Mouse (Mus musculus): Measurements from ENCODE around the gene Prr12. TPM values are rescaled to one million over a fixed set of nuclear protein-coding genes. Genes with fewer than 3 reads are reported as not detected.

Prr12 gene
- polyA plus RNA-seq, 1 experiment from 2014 or later = 7.1 TPM

DNA sequence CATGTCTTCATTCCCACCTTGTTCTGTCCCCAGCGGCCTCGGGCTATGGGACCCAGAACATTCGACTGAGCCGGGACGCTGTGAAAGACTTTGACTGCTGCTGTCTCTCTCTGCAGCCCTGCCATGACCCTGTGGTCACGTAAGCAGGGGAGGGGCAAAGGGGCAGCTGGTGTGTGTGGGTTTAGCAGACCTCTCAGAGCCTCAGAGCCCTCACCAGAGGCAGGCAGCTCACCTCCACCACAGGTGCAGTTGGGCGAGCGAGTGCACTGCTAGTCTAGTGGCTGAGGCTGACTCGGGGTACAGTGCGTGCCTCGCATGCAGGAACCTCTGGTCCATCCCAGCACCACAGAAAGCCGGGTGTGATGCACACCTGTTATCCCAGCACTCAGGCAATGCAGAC lies 21.3 kb upstream of the Prr12 start:
- H3K4me3 ChIP-seq (replicated peaks) = no peak overlapping the region

DNA sequence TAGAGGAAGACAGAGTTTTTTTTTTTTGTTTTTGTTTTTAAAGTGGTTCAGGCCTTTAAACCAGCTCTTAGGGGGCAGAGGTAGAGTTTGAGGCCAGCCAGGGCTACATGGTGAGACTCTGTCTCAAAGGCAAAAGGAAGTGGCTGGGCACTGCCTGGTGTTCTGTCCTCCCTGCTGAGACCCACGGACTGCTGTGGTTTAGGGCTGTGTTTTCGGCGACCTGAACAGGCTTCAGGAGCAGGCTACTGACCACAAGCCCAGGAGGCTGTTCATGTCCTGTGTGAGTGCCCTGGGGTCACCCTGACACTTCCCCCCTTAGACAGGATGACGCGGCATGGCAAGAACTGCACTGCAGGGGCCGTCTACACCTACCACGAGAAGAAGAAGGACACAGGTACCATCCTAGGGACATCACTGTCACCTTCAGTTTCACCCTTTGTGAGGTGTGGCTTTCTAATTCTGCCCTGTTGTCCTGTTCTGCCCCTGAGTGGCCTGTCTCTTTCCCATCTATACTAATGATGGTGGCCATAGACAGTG lies 20.6 kb upstream of the Prr12 start:
- Histone ChIP-seq H3K9me3 (no peaks in the 10 kb centered on the region), H3K36me3 (peaks cover 21% of the 10 kb centered on the region), H3K4me1 (replicated peaks) (no peaks in the 10 kb centered on the region), H3K27me3 (replicated peaks) (no peaks in the 10 kb centered on the region), H3K27ac (no peak overlapping the region), H3K4me3 (replicated peaks) (no peak overlapping the region), H3K9ac (no peak overlapping the region), H3K4me2 (replicated peaks) (no peak overlapping the region)
- 80% methylated on average over 7 of the region's 7 CpGs for WGBS
- no peak for ATAC-seq

More for the DNA sequence above, 21.3 kb upstream of the Prr12 start:
- H3K9ac ChIP-seq = no peak overlapping the region
- H3K27me3 ChIP-seq (replicated peaks) = no peaks in the 10 kb centered on the region
- no peak for ATAC-seq
- no peak overlapping the region for H3K4me2 ChIP-seq (replicated peaks)
- no peak overlapping the region for H3K27ac ChIP-seq
- peaks cover 21% of the 10 kb centered on the region for H3K36me3 ChIP-seq
- no peaks in the 10 kb centered on the region for H3K9me3 ChIP-seq
- WGBS = 90% methylated on average over 12 of the region's 12 CpGs
- H3K4me1 ChIP-seq (replicated peaks) = no peaks in the 10 kb centered on the region

DNA sequence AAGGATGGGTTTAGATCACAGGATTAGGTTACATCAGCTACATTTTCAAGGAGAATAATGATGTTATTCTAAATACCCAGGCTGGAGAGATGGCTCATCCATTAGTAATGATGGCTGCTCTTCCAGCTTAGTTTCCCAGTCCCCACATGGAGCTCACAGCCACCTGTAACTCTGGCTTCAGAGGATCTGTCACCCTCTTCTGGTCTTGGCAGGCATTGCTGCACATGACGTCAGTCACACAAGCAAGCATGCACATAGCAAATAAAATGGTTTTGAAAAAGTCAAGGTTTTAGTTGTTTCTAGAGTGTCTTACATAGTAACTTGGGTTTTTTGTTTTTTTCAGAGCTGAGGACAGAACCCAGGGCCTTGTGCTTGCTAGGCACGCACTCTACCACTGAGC lies 19.5 kb upstream of the Prr12 start:
- no peak overlapping the region for H3K4me3 ChIP-seq (replicated peaks)
- 81% methylated on average over 2 of the region's 2 CpGs for WGBS
- H3K9ac ChIP-seq = no peak overlapping the region
- H3K27me3 ChIP-seq (replicated peaks) = no peaks in the 10 kb centered on the region
- no peaks in the 10 kb centered on the region for H3K9me3 ChIP-seq
- no peak for ATAC-seq
- H3K36me3 ChIP-seq = peaks cover 17% of the 10 kb centered on the region
- H3K4me1 ChIP-seq (replicated peaks) = no peaks in the 10 kb centered on the region
- H3K27ac ChIP-seq = no peak overlapping the region
- no peak overlapping the region for H3K4me2 ChIP-seq (replicated peaks)

DNA sequence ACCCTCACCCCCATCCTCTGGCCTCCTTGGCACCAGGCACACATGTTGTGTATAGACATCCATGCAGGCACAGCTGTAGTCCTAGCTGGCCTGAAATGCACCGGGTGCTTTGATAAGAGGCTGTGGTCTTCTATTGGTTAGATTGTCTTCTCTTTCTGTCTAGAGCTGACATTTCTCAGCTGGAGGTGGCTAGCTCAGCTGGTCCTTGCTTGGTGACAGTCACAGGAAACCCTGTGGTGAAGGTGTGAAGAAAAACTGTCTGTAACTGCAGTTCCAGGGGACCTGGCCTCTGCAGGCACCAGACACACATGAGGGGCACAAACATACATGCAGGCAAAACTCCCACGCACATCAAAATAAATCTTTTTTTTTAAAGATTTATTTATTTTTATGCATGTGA lies 17.0 kb upstream of the Prr12 start:
- no peaks in the 10 kb centered on the region for H3K36me3 ChIP-seq
- H3K27ac ChIP-seq = no peak overlapping the region
- H3K4me2 ChIP-seq (replicated peaks) = no peak overlapping the region
- H3K27me3 ChIP-seq (replicated peaks) = no peaks in the 10 kb centered on the region
- no peak overlapping the region for H3K4me3 ChIP-seq (replicated peaks)
- 84% methylated on average over 2 of the region's 2 CpGs for WGBS
- H3K9me3 ChIP-seq = no peaks in the 10 kb centered on the region
- no peak for ATAC-seq
- H3K4me1 ChIP-seq (replicated peaks) = no peaks in the 10 kb centered on the region; the same call in 1 of the 2 replicates
- no peak overlapping the region for H3K9ac ChIP-seq

DNA sequence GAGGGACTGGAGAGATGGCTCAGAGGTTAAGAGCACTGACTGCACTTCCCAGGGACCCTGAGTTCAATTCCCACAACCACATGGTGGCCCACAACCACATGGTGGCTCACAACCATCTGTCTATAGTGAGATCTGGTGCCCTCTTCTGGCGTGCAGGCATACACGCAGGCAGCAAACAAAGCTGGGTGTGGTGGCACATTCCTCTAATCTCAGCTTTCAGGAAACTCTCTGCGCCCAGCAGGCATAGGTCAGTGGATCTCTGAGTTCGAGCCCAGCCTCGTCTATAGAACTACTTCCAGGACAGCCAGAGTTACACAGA lies 15.3 kb upstream of the Prr12 start:
- Histone ChIP-seq H3K36me3 (no peaks in the 10 kb centered on the region), H3K9ac (no peak overlapping the region), H3K4me2 (replicated peaks) (no peak overlapping the region), H3K4me1 (replicated peaks) (peaks cover 5% of the 10 kb centered on the region), H3K27me3 (replicated peaks) (no peaks in the 10 kb centered on the region), H3K4me3 (replicated peaks) (no peak overlapping the region), H3K9me3 (no peaks in the 10 kb centered on the region), H3K27ac (no peak overlapping the region)
- peak; percentile 39; the same call in 1 of the 2 replicates for ATAC-seq
- 26% methylated on average over 5 of the region's 5 CpGs for WGBS

DNA sequence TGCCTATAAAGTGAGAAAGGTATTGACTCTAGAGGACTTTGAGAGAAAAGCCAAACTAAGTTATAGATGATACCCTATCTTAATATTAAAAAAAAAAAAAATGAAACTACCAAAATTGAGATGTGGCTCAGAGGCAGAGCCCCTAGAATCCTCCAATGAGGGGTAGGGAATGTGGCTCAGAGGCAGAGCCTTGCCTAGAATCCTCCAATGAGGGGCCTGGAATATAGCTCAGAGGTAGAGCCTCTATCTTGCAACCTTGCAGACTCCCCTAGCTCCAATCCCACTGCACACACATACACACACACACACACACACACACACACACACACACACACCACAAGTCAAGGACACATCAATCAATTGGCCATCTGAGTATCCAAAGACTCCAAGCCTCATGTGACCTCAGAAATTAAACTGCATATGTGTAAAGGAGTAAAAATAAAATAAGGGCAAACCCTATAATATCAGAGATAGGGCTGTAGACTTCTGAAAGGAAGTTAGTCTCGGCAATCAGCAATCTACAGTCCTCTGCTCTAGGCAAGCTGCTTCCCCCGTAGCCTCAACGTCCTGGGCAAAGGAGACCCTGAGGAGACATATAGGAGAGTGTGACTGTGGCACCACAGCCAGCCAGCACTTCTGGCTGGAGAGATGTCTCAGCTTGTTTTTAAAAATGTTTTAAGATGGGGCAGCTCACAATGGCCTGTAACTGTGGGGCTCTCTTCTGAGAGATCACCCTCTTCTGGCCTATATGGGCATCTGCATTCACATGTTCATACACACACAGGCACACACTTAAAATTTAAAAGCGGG lies 14.7 kb upstream of the Prr12 start:
- no peaks in the 10 kb centered on the region for H3K9me3 ChIP-seq
- H3K4me3 ChIP-seq (replicated peaks) = no peak overlapping the region
- H3K9ac ChIP-seq = no peak overlapping the region
- H3K27me3 ChIP-seq (replicated peaks) = no peaks in the 10 kb centered on the region
- 0 out of 2 replicates have a peak, but pooled peaks have one; percentile 9 for ATAC-seq
- H3K27ac ChIP-seq = no peak overlapping the region
- WGBS = 82% methylated on average over 4 of the region's 4 CpGs
- H3K36me3 ChIP-seq = no peaks in the 10 kb centered on the region
- peaks cover 5% of the 10 kb centered on the region for H3K4me1 ChIP-seq (replicated peaks)
- no peak overlapping the region for H3K4me2 ChIP-seq (replicated peaks)

DNA sequence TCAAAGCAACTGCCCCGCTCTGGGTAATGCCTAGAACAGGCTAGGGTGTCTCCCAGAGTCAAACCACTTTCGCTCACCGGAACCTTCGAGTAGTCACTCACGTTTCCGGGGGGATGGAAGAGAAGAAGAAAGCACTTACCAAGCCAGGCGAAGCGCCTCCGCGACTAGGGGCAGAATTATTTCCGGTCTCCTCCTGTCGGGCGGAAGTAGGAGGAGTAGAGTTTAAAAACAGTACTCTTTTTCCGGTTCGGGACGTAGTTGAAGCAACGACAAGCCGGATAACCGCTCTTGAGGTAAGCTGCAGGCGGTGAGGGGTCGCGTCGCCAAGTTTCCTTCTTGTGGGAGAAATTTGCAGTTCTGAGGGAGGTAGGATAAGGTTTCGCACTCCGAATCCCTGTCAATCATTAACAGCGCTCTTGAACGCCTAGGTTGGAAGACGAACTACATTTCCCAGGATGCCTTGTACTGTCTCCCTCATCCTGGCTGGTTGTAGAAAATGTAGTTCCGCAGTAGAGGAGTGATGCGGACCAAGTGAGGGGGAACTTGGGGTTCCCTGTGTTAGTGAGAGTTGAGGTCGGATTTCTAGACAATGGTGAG lies 9.7 kb upstream of the Prr12 start, which contains the start of the genes Nosip and Prrg2:
Gene Nosip, plus strand, starts transcription at position 191 of the 597 bp plus-strand sequence.
Gene Prrg2, minus strand, starts transcription at position 439 of the 597 bp plus-strand sequence.
- WGBS = under 1% methylated on average over 31 of the region's 31 CpGs
- Histone ChIP-seq H3K36me3 (no peaks in the 10 kb centered on the region), H3K27ac (peak within 1 kb of the TSS; percentile 93), H3K9ac (peak within 1 kb of the TSS; percentile 62), H3K27me3 (replicated peaks) (no peaks in the 10 kb centered on the region), H3K4me3 (replicated peaks) (peak within 1 kb of the TSS; percentile 72), H3K4me1 (replicated peaks) (peaks cover 10% of the 10 kb centered on the region), H3K4me2 (replicated peaks) (peak within 1 kb of the TSS; percentile 61), H3K9me3 (no peaks in the 10 kb centered on the region)
- ATAC-seq = peak; percentile 91

DNA sequence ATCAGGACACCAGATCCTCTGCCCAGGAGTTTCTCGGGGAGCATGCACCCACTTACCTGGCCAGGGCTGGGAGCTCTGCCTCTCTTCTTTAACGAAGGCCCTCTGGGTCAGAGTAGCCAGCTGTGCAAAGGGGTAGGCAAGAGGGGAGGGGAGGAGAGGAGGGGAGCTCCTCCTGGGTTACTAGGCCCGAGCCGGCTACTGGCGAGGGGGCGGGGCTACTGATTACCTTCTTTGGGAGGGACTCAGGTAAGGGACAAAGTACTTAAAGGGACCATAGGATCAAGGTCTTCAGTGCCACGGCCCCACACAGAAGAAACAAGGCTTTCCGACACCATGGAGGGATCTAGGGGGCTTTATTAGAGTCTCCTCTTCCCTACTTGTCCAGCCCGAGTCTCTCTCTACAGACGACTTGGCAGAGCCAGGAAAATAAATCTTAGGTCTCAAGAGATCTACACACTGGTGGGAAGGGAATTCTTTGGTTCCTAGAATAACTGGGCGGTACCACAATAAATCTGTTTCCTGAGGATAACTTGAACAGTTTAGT lies 8.9 kb upstream of the Prr12 start:
- Histone ChIP-seq H3K4me1 (replicated peaks) (peaks cover 10% of the 10 kb centered on the region), H3K27ac (peak overlapping the region; percentile 93), H3K27me3 (replicated peaks) (no peaks in the 10 kb centered on the region), H3K4me3 (replicated peaks) (peak overlapping the region; percentile 72), H3K36me3 (no peaks in the 10 kb centered on the region), H3K9ac (peak overlapping the region; percentile 55), H3K9me3 (no peaks in the 10 kb centered on the region), H3K4me2 (replicated peaks) (peak overlapping the region; percentile 61)
- 11% methylated on average over 11 of the region's 11 CpGs for WGBS
- ATAC-seq = peak; percentile 77

DNA sequence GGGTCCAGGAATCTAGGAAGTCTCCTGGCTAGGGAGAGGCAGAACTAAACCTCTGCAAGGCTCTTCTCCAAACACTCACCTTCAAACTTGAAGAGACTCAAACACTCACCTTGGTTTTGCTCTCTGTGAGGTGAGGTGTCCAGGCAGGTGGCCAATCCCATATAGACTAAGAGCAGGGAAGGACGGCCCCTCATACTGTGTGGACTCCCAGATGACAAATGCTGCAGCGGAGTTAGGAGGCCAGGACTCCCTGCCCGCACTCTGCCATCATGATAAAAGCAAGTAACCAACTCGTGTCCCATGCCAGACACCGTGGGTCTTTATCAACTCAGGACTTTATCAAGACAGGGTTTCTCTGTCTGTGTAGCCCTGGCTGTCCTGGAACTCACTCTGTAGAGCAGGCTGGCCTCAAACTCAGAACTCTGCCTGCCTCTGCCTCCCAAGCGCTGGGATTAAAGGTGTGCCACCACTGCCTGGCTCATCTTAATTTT lies 8.0 kb upstream of the Prr12 start:
- no peaks in the 10 kb centered on the region for H3K27me3 ChIP-seq (replicated peaks)
- peak overlapping the region; percentile 55; the same call in 1 of the 2 replicates for H3K9ac ChIP-seq
- peak overlapping the region; percentile 61 for H3K4me2 ChIP-seq (replicated peaks)
- 0 out of 2 replicates have a peak overlapping the region, but pooled peaks have one; percentile 6 for H3K27ac ChIP-seq
- H3K36me3 ChIP-seq = no peaks in the 10 kb centered on the region
- ATAC-seq = no peak
- H3K4me3 ChIP-seq (replicated peaks) = peak overlapping the region; percentile 72
- H3K9me3 ChIP-seq = no peaks in the 10 kb centered on the region
- WGBS = 76% methylated on average over 6 of the region's 6 CpGs
- H3K4me1 ChIP-seq (replicated peaks) = peaks cover 10% of the 10 kb centered on the region

DNA sequence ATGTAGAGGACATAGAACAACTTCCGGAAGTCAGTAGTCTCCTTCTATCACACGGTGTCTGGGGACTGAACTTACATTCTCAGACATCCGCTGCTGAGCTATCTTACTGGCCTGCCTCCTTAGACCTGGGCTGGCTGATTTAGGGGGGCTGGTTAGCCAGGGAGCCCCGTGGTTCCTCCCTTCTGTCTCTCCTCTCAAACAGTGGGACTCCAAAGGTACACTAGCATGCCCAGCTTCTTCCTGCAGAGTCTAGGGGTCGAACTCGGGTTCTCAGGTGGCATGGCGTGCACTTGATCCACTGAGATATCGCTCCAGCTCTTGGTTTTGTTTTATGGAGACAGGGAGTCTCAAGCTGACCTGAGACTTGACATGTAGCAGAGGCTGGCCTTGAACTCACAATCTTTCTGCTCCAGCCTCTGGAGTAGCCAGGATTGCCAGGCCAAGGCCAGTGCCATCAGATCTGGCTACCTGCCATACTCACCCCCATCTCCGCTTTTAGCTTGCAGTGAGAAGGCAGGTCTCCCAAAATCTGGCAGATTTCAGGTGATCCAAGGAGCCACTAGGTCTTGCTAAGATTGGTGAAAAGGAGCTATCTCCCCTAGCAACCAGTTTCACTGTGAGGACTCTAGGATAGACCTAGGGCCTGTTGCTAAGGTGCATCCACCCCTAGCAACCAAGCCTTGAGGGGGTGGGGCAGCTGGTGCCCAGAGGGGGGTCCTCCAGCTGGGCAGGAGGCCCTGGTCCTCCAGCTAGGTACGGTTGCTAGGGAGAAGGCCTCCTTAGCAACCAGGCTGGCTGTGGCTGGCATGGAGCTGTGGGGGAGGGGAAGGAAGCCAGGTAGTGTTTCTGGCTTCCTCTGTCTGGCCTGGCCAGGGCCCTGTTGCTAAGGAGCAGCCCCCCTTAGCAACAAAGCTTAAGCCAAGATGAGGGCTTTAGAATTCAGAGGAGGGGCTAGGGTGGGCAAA lies 6.2 kb upstream of the Prr12 start:
- Histone ChIP-seq H3K4me1 (replicated peaks) (peaks cover 10% of the 10 kb centered on the region), H3K27ac (no peak overlapping the region), H3K9ac (no peak overlapping the region), H3K9me3 (no peaks in the 10 kb centered on the region), H3K36me3 (no peaks in the 10 kb centered on the region), H3K27me3 (replicated peaks) (no peaks in the 10 kb centered on the region), H3K4me3 (replicated peaks) (no peak overlapping the region), H3K4me2 (replicated peaks) (no peak overlapping the region)
- 77% methylated on average over 10 of the region's 10 CpGs for WGBS
- ATAC-seq = no peak

DNA sequence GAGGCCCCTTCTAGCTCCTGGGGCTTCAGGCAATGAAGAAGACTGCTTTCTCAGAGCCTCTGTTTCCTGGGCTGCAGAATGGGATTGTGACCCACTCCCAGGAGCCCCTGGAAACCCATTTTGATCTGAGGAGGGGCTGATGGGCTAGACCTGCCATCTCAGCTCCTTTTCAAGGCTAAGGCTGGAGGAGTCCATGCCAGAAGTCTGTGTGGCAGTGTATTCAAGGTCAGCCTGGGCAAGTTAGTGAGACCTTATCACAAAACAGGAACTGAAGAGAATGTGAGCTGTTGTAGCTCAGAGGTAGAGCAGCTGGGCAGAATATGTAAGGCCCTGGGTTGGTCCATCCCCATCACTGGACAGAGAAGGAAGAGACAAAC lies 4.3 kb upstream of the Prr12 start:
- no peak overlapping the region for H3K9ac ChIP-seq
- ATAC-seq = no peak
- H3K27ac ChIP-seq = no peak overlapping the region
- H3K4me2 ChIP-seq (replicated peaks) = no peak overlapping the region
- H3K9me3 ChIP-seq = no peaks in the 10 kb centered on the region
- no peaks in the 10 kb centered on the region for H3K27me3 ChIP-seq (replicated peaks)
- H3K4me1 ChIP-seq (replicated peaks) = peaks cover 11% of the 10 kb centered on the region
- no peaks in the 10 kb centered on the region for H3K36me3 ChIP-seq
- no peak overlapping the region for H3K4me3 ChIP-seq (replicated peaks)
